Mouse (Mus musculus): ENCODE measurements around the gene Ano1. TPM values are rescaled to one million over a fixed set of nuclear protein-coding genes. Genes with fewer than 3 reads are reported as not detected.
A peak's percentile ranks its signal among the peaks of the same experiment; 100 is the strongest.

The Ano1 gene
- total and polyA plus RNA-seq, 3 experiments: 0.04 TPM; not detected in 2

DNA sequence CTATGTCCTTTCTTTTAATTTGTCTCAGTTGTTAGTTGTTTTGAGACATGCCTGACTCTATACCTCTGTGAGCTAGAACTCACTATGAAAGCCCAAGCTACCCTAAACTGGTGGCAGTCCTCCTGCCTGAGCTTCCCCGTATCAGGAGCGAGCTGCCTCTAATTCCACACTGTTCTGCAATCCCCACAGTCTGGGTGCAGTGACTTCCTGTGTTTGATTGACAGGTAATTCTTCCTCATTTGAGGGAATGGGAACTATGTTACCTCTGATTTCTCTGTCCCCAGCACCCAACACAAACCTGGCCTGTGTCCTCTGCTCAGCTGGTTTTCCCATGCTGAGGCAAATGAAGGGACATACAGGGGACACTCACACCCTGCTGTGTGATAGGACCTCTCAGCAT lies 27.9 kb upstream of the Ano1 start:
- peak; percentile 14 for DNase-seq (ENCODE audit: low read depth, low spot score)
- Histone ChIP-seq H3K9ac (ENCODE audit: control insufficient read depth, low read depth, low read length, poor library complexity, severe bottlenecking) (no peak overlapping the region), H3K4me3 (ENCODE audit: control insufficient read depth in 1 of 2, insufficient read depth in 1 of 2, low read depth in 2 of 2, low read length in 2 of 2) (no peak overlapping the region), H3K36me3 (ENCODE audit: control insufficient read depth in 1 of 2, insufficient read depth in 2 of 2, low read length in 2 of 2) (no peaks in the 10 kb centered on the region), H3K27me3 (ENCODE audit: control insufficient read depth in 1 of 2, insufficient read depth in 2 of 2, low read length in 2 of 2) (no peaks in the 10 kb centered on the region), H3K4me1 (ENCODE audit: control insufficient read depth in 1 of 2, insufficient read depth in 2 of 2, low read length in 2 of 2) (peaks cover 0 to 3% of the 10 kb centered on the region in 2 experiments; a peak in 1 of 4 replicates), H3K9me3 (replicated peaks; ENCODE audit: insufficient read depth, low read length) (no peaks in the 10 kb centered on the region), H3K79me2 (ENCODE audit: control insufficient read depth, insufficient read depth, low read length, poor library complexity) (no peaks in the 10 kb centered on the region), H3K27ac (ENCODE audit: control insufficient read depth, low read depth, low read length) (no peak overlapping the region)
- TF ChIP-seq POLR2AphosphoS5 (IDR thresholded peaks at IDR 0.05; ENCODE audit: borderline replicate concordance, low read depth, low read length) (no peak), ZMIZ1 (IDR thresholded peaks at IDR 0.05; ENCODE audit: low read depth, low read length) (no peak), KAT2A (conservative IDR thresholded peaks at IDR 0.05; ENCODE audit: low read depth, low read length) (no peak), ELF1 (IDR thresholded peaks at IDR 0.05; ENCODE audit: low read depth, low read length) (no peak), TAL1 (IDR thresholded peaks at IDR 0.05; ENCODE audit: low read length) (no peak), CHD2 (IDR thresholded peaks at IDR 0.05; ENCODE audit: low read length) (no peak), EP300 (IDR thresholded peaks at IDR 0.05; ENCODE audit: low read depth in 1 of 2, low read length in 2 of 2) (no peak), MAZ (IDR thresholded peaks at IDR 0.05; ENCODE audit: low read depth, low read length) (no peak), RAD21 (IDR thresholded peaks at IDR 0.05; ENCODE audit: low read depth, low read length) (no peak)

- no peaks in the 10 kb centered on the region for H3K79me2 ChIP-seq (ENCODE audit: control insufficient read depth, insufficient read depth, low read length, poor library complexity)
- H3K9me3 ChIP-seq (replicated peaks; ENCODE audit: insufficient read depth, low read length): no peaks in the 10 kb centered on the region
- TF ChIP-seq NELFE (IDR thresholded peaks at IDR 0.05; ENCODE audit: low read depth, low read length): no peak
- no peak for TF ChIP-seq CHD1 (IDR thresholded peaks at IDR 0.05; ENCODE audit: low read depth, low read length)
- TF ChIP-seq POLR2A (IDR thresholded peaks at IDR 0.05; ENCODE audit: control insufficient read depth in 1 of 2, insufficient read depth in 1 of 2, low read depth in 1 of 2, low read length in 2 of 2, poor library complexity in 1 of 2): no peak
- no peak for TF ChIP-seq POLR2AphosphoS5 (IDR thresholded peaks at IDR 0.05; ENCODE audit: borderline replicate concordance, low read depth, low read length)
- DNase-seq (ENCODE audit: low read depth, low spot score): no peak
- no peak overlapping the region for H3K9ac ChIP-seq (ENCODE audit: control insufficient read depth, low read depth, low read length, poor library complexity, severe bottlenecking)
- no peaks in the 10 kb centered on the region for H3K36me3 ChIP-seq (ENCODE audit: control insufficient read depth in 1 of 2, insufficient read depth in 2 of 2, low read length in 2 of 2)
- H3K27me3 ChIP-seq (ENCODE audit: control insufficient read depth in 1 of 2, insufficient read depth in 2 of 2, low read length in 2 of 2): no peaks in the 10 kb centered on the region
- H3K27ac ChIP-seq (ENCODE audit: control insufficient read depth, low read depth, low read length): no peak overlapping the region
- H3K4me3 ChIP-seq (ENCODE audit: control insufficient read depth in 1 of 2, insufficient read depth in 1 of 2, low read depth in 2 of 2, low read length in 2 of 2): no peak overlapping the region
- peaks cover 0 to 3% of the 10 kb centered on the region in 2 experiments; a peak in 1 of 4 replicates for H3K4me1 ChIP-seq (ENCODE audit: control insufficient read depth in 1 of 2, insufficient read depth in 2 of 2, low read length in 2 of 2)
These were observed 26.0 kb upstream of the Ano1 start for GRCm38 (mm10) chr7:144777805-144778204.

DNA sequence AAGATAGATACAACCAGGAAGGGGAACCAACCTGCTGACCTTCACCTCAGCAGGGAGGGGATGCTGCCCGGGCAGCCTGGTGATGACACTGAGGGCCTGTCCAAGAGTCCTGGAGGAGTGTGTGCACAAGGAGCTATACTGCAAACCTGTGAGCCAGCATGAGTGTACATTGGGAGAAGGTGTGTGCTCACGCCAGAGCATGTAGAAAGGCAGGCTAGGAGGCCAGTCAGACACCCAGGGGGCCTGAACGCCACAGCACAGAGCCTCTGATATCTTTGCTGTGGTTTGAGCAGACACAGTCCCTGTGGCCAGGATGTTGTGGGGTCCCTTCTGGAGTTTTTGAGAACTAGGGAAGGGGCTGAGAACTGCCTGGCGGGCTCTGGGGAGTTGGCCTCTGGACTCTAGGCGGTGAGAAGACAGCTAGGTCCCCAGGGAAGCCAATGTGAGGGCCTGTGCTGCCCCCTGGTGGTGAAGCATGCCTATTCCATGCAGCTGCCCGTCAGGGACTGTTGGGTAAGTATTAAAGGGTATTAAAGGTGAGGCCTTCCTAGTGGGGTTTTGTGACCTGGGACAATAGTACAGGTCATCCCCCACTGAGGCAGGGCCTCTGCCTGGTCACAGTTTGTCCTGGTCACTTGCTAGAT lies 24.2 kb upstream of the Ano1 start:
- no peaks in the 10 kb centered on the region for H3K27me3 ChIP-seq (ENCODE audit: control insufficient read depth in 1 of 2, insufficient read depth in 2 of 2, low read length in 2 of 2)
- no peak overlapping the region for H3K27ac ChIP-seq (ENCODE audit: control insufficient read depth, low read depth, low read length)
- peaks cover 0 to 3% of the 10 kb centered on the region in 2 experiments; a peak in 1 of 4 replicates for H3K4me1 ChIP-seq (ENCODE audit: control insufficient read depth in 1 of 2, insufficient read depth in 2 of 2, low read length in 2 of 2)
- H3K9ac ChIP-seq (ENCODE audit: control insufficient read depth, low read depth, low read length, poor library complexity, severe bottlenecking): no peak overlapping the region
- no peaks in the 10 kb centered on the region for H3K36me3 ChIP-seq (ENCODE audit: control insufficient read depth in 1 of 2, insufficient read depth in 2 of 2, low read length in 2 of 2)
- no peaks in the 10 kb centered on the region for H3K9me3 ChIP-seq (replicated peaks; ENCODE audit: insufficient read depth, low read length)
- H3K79me2 ChIP-seq (ENCODE audit: control insufficient read depth, insufficient read depth, low read length, poor library complexity): no peaks in the 10 kb centered on the region
- H3K4me3 ChIP-seq (ENCODE audit: control insufficient read depth in 1 of 2, insufficient read depth in 1 of 2, low read depth in 2 of 2, low read length in 2 of 2): no peak overlapping the region
- TF ChIP-seq RAD21 (IDR thresholded peaks at IDR 0.05; ENCODE audit: low read depth, low read length) (peak; percentile 70), TAL1 (IDR thresholded peaks at IDR 0.05; ENCODE audit: low read length) (no peak), SIN3A (IDR thresholded peaks at IDR 0.05; ENCODE audit: low read length) (no peak), ZC3H11A (IDR thresholded peaks at IDR 0.05; ENCODE audit: low read depth, low read length) (peak; percentile 46), CTCF (IDR thresholded peaks at IDR 0.05 in 2 of 3, conservative IDR thresholded peaks at IDR 0.05 in 1 of 3; ENCODE audit: control insufficient read depth in 1 of 3, insufficient read depth in 1 of 3, low read depth in 2 of 3, low read length in 3 of 3, poor library complexity in 1 of 3, severe bottlenecking in 1 of 3) (peak in 2 of 3 experiments; percentile 66 to 78; a peak in 5 of 6 replicates), TBP (IDR thresholded peaks at IDR 0.05; ENCODE audit: low read depth, low read length) (no peak), HCFC1 (IDR thresholded peaks at IDR 0.05; ENCODE audit: low read depth, low read length) (no peak), GABPA (IDR thresholded peaks at IDR 0.05; ENCODE audit: low read depth, low read length) (no peak), USF1 (IDR thresholded peaks at IDR 0.05; ENCODE audit: low read depth, low read length) (no peak), POLR2AphosphoS5 (IDR thresholded peaks at IDR 0.05; ENCODE audit: borderline replicate concordance, low read depth, low read length) (no peak), ZMIZ1 (IDR thresholded peaks at IDR 0.05; ENCODE audit: low read depth, low read length) (no peak), MXI1 (IDR thresholded peaks at IDR 0.05; ENCODE audit: low read depth, low read length) (no peak), POLR2AphosphoS2 (IDR thresholded peaks at IDR 0.05; ENCODE audit: low read length) (no peak), ZNF384 (IDR thresholded peaks at IDR 0.05; ENCODE audit: low read depth, low read length) (no peak), SMC3 (IDR thresholded peaks at IDR 0.05; ENCODE audit: low read depth, low read length) (peak; percentile 66), CHD1 (IDR thresholded peaks at IDR 0.05; ENCODE audit: low read depth, low read length) (no peak), BHLHE40 (IDR thresholded peaks at IDR 0.05; ENCODE audit: borderline replicate concordance, low read depth, low read length) (no peak)
- peak; percentile 46 for DNase-seq (ENCODE audit: low read depth, low spot score)
